Comparison of ENCODE assay signal across 8 mouse cellular contexts in the genomic region with DNA sequence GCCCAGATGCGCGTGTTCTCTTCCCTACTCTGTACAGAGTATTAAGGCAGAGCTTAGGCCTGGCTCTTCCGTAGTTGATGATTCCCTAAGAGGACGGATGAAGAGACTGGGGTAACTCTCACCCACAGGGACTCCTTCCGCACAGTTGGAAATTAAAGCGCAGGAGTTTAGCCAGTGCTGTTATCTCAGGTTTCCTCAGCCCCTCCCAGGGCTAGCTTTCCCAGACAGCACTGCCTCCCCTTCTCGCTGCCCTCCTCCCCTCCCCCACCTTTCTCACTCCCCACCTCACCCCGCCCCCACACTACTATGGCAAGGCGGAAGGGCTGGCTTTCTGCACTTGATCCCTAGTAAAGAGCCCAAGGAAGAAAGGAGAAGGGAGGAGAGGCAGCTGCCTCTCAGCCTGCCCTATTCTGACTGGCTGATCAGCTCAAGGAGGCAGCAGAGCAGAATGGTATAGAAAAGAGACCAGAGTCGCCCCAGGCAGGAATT. TPM values are rescaled to one million over a fixed set of nuclear protein-coding genes. Genes with fewer than 3 reads are reported as not detected.
DNase-seq lines count a peak whose midpoint lies in the region; ATAC-seq and TF ChIP-seq lines count a peak whose summit lies in the region.

No protein-coding gene starts in this region.

- WGBS in forebrain, embryonic 15.5 days: 17% methylated on average over 9 of the region's 10 CpGs
- 18% methylated on average over 9 of the region's 10 CpGs for WGBS in limb, embryonic 14.5 days
- 11% methylated on average over 10 of the region's 10 CpGs for WGBS in neural tube, embryonic 14.5 days

- peaks cover 10% of the 10 kb centered on the region; the same call in 1 of the 2 replicates for H3K4me1 ChIP-seq in forebrain, embryonic 15.5 days
- no peaks in the 10 kb centered on the region for H3K4me1 ChIP-seq in limb, embryonic 14.5 days (ENCODE audit: control insufficient read depth, insufficient read depth, low read length)
- H3K4me1 ChIP-seq in neural tube, embryonic 14.5 days (ENCODE audit: control insufficient read depth, insufficient read depth, low read length): no peaks in the 10 kb centered on the region

- peak; percentile 10 for DNase-seq in right cerebral cortex, postnatal 4 days
- DNase-seq in right cerebral cortex, postnatal 10 days (ENCODE audit: low spot score in 2 of 2): no peak
- DNase-seq in limb, embryonic 14.5 days (ENCODE audit: low spot score): no peak
- DNase-seq in frontal cortex, postnatal 36 days (ENCODE audit: low spot score in 2 of 2): no peak
- no peak for DNase-seq in c-Kit-positive CD71-positive TER-119-positive erythroid progenitor cells, embryonic 14.5 days (ENCODE audit: low spot score)
- DNase-seq in urinary bladder, postnatal 14 days (ENCODE audit: low spot score): no peak

- no peaks in the 10 kb centered on the region for H3K27me3 ChIP-seq in forebrain, embryonic 15.5 days
- no peaks in the 10 kb centered on the region for H3K27me3 ChIP-seq in limb, embryonic 14.5 days (ENCODE audit: control insufficient read depth, insufficient read depth, low read length)
- H3K27me3 ChIP-seq in neural tube, embryonic 14.5 days (ENCODE audit: control insufficient read depth, insufficient read depth, low read length): no peaks in the 10 kb centered on the region

- no peak for TF ChIP-seq POLR2A in limb, embryonic 14.5 days (IDR thresholded peaks at IDR 0.05; ENCODE audit: borderline replicate concordance, extremely low read depth, insufficient read depth, insufficient read length)

- no peaks in the 10 kb centered on the region for H3K9me3 ChIP-seq in forebrain, embryonic 15.5 days
- H3K9me3 ChIP-seq in limb, embryonic 14.5 days (ENCODE audit: control insufficient read depth, low read length): no peaks in the 10 kb centered on the region
- H3K9me3 ChIP-seq in neural tube, embryonic 14.5 days (ENCODE audit: control insufficient read depth, low read length): no peaks in the 10 kb centered on the region

- H3K36me3 ChIP-seq in forebrain, embryonic 15.5 days: no peaks in the 10 kb centered on the region
- H3K36me3 ChIP-seq in limb, embryonic 14.5 days (ENCODE audit: control insufficient read depth, insufficient read depth, low read length): no peaks in the 10 kb centered on the region
- H3K36me3 ChIP-seq in neural tube, embryonic 14.5 days (ENCODE audit: control insufficient read depth, insufficient read depth, low read length): no peaks in the 10 kb centered on the region

- peak overlapping the region; percentile 35; the same call in 1 of the 2 replicates for H3K9ac ChIP-seq in forebrain, embryonic 15.5 days (replicated peaks)
- H3K9ac ChIP-seq in limb, embryonic 14.5 days (ENCODE audit: low read depth, low read length, severe bottlenecking): no peak overlapping the region
- peak overlapping the region; percentile 21; the same call in 1 of the 2 replicates for H3K9ac ChIP-seq in neural tube, embryonic 14.5 days (replicated peaks; ENCODE audit: low read depth, low read length)

- peak overlapping the region; percentile 87 for H3K27ac ChIP-seq in forebrain, embryonic 15.5 days (replicated peaks)
- H3K27ac ChIP-seq in limb, embryonic 14.5 days (replicated peaks; ENCODE audit: low read depth, low read length): no peak overlapping the region
- H3K27ac ChIP-seq in neural tube, embryonic 14.5 days (ENCODE audit: low read depth, low read length): peak overlapping the region; percentile 75

- peak overlapping the region; percentile 22 for H3K4me3 ChIP-seq in forebrain, embryonic 15.5 days
- H3K4me3 ChIP-seq in limb, embryonic 14.5 days (replicated peaks; ENCODE audit: low read length): peak overlapping the region; percentile 11; the same call in 1 of the 2 replicates
- H3K4me3 ChIP-seq in neural tube, embryonic 14.5 days (ENCODE audit: low read depth, low read length): no peak overlapping the region

- peak; percentile 88 for ATAC-seq in forebrain, embryonic 15.5 days (replicated peaks)
- ATAC-seq in limb, embryonic 14.5 days (ENCODE audit: low FRiP score, low read depth): peak; percentile 60; the same call in 1 of the 2 replicates
- ATAC-seq in neural tube, embryonic 14.5 days (ENCODE audit: low read depth): peak; percentile 89

- H3K4me2 ChIP-seq in forebrain, embryonic 15.5 days (replicated peaks): peak overlapping the region; percentile 36
- H3K4me2 ChIP-seq in limb, embryonic 14.5 days (replicated peaks; ENCODE audit: low read depth, low read length, severe bottlenecking): peak overlapping the region; percentile 44
- peak overlapping the region; percentile 28 for H3K4me2 ChIP-seq in neural tube, embryonic 14.5 days (ENCODE audit: low read depth, low read length)

RNA-seq across cellular contexts. Expression of a gene that starts 21.5 kb away (rescaled TPM):
- polyA plus RNA-seq in forebrain, embryonic 15.5 days (2015; fragmentation: Nextera tagmentation; extraction: Ambion mirVana): 483 and 523 TPM in 2 replicates
- 362 and 365 TPM in 2 replicates for polyA plus RNA-seq in limb, embryonic 14.5 days (2012; rRNA removed)
- 474 and 536 TPM in 2 replicates for polyA plus RNA-seq in limb, embryonic 14.5 days (2014; fragmentation: Nextera tagmentation; extraction: Ambion mirVana)
- polyA plus RNA-seq in neural tube, embryonic 14.5 days (2014; fragmentation: Nextera tagmentation; extraction: Ambion mirVana): 544 and 575 TPM in 2 replicates

RNA-seq across cellular contexts. Expression of a gene that starts 56.7 kb away (rescaled TPM):
- polyA plus RNA-seq in forebrain, embryonic 15.5 days (2015; fragmentation: Nextera tagmentation; extraction: Ambion mirVana): 108 and 120 TPM in 2 replicates
- 40.0 and 44.2 TPM in 2 replicates for polyA plus RNA-seq in limb, embryonic 14.5 days (2012; rRNA removed)
- polyA plus RNA-seq in limb, embryonic 14.5 days (2014; fragmentation: Nextera tagmentation; extraction: Ambion mirVana): 133 TPM in 2 replicates
- 129 and 134 TPM in 2 replicates for polyA plus RNA-seq in neural tube, embryonic 14.5 days (2014; fragmentation: Nextera tagmentation; extraction: Ambion mirVana)

RNA-seq across cellular contexts. Expression of a gene that starts 56.9 kb away (rescaled TPM):
- polyA plus RNA-seq in forebrain, embryonic 15.5 days (2015; fragmentation: Nextera tagmentation; extraction: Ambion mirVana): 24.4 and 24.7 TPM in 2 replicates
- 18.0 and 21.1 TPM in 2 replicates for polyA plus RNA-seq in limb, embryonic 14.5 days (2012; rRNA removed)
- polyA plus RNA-seq in limb, embryonic 14.5 days (2014; fragmentation: Nextera tagmentation; extraction: Ambion mirVana): 34.6 and 35.8 TPM in 2 replicates
- polyA plus RNA-seq in neural tube, embryonic 14.5 days (2014; fragmentation: Nextera tagmentation; extraction: Ambion mirVana): 27.5 and 29.7 TPM in 2 replicates
